Mouse (Mus musculus) liver, embryonic 18 days (tissue): Measurements from ENCODE around the gene Olfr1505. TPM values are rescaled to one million over a fixed set of nuclear protein-coding genes. Genes with fewer than 3 reads are reported as not detected.

ENCODE experiments used
- polyA plus RNA-seq: library from polyadenylated mRNA; depleted of rRNA; stranded (reverse); fragments of >200 nt; gene quantifications from 2 replicates; pipeline ENCODE4 v1.2.3, GENCODE M21; 2012; rRNA removed

The Olfr1505 gene
- polyA plus RNA-seq: not detected in 2 replicates

DNA sequence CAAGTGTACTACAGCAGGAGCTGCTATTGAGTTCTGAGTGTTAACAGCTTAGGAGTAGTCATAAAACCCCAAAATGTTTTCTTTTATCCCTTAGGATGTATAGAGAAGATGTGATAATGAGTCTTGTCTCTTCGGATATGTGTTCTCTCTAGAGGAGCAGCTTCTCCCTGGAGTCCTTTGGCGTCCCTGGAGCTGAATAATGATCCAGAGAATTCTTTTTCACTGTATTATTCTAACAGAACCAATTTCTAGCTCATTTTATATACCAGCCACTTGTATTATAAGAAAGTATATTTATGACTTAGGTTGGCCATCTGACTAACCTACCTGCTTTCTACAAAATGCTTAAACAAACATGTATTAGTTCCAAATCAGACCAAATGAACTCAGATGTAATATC, at the start of gene Olfr1505:
TSS of gene Olfr1505 (plus strand) at position 301 of the 400 bp plus-strand sequence.

DNA sequence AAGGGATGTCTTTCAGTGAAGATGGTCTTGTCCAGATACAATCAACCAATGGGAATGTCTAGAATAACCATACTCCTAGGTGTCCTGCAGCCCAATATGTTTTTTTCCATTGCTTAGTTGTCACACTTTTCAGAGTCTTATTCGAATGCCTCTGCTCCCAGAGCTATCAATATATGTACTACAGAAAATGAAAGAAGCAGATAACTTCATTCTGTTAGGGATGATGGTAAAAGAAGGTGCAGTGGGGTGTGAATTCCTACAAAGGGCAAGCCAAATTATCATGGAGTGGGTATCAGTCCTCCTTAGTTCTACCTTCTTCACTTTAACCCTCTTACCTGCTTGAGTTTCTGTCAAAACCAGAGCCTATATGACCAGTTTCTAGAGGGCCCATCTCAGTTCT, 15.5 kb upstream of the Olfr1505 start, which contains the start of gene Olfr1504:
TSS of gene Olfr1504 (minus strand) at position 101 of the 400 bp plus-strand sequence.

Other genes starting within 250 kb of the Olfr1505 start
- not detected in 2 replicates for gene Olfr1491, start 216.3 kb upstream of the Olfr1505 start, polyA plus RNA-seq
- gene Olfr1493-ps1, start 190.3 kb upstream of the Olfr1505 start, polyA plus RNA-seq: not detected in 2 replicates
- gene Olfr1494, start 173.8 kb upstream of the Olfr1505 start, polyA plus RNA-seq: not detected in 2 replicates
- not detected in 2 replicates for gene Olfr1495, start 148.9 kb upstream of the Olfr1505 start, polyA plus RNA-seq
- gene Olfr1496, start 135.7 kb upstream of the Olfr1505 start, polyA plus RNA-seq: not detected in 2 replicates
- not detected in 2 replicates for gene Olfr1497, start 115.3 kb upstream of the Olfr1505 start, polyA plus RNA-seq
- gene Olfr1499, start 94.1 kb upstream of the Olfr1505 start, polyA plus RNA-seq: not detected in 2 replicates
- gene Olfr1500, start 83.0 kb upstream of the Olfr1505 start, polyA plus RNA-seq: not detected in 2 replicates
- gene Olfr1501, start 62.8 kb upstream of the Olfr1505 start, polyA plus RNA-seq: not detected in 2 replicates
- gene Olfr1502, start 51.7 kb upstream of the Olfr1505 start, polyA plus RNA-seq: not detected in 2 replicates
- not detected in 2 replicates for gene Olfr1504, start 15.6 kb upstream of the Olfr1505 start, polyA plus RNA-seq